Mouse (Mus musculus) heart, postnatal 0 days (tissue): Measurements from ENCODE around the gene Macf1. TPM values are rescaled to one million over a fixed set of nuclear protein-coding genes. Genes with fewer than 3 reads are reported as not detected.

Experiments used
- ATAC-seq: fragments of 200-750 bp; cut with Nextera tagmentation; 2 replicates; pipeline ENCODE4 v1.8.0; 2017; ENCODE audit warnings: low read depth, moderate number of reproducible peaks, moderate library complexity; ENCODE audit not compliant: insufficient read depth
- DNase-seq: peaks from one replicate; pipeline ENCODE4 v3.0.0-alpha.2; 2016; ENCODE audit warnings: low spot score
- H3K27ac ChIP-seq: fragments of 300-500 bp; sonication (generic); 2 replicates; pipeline ENCODE4 v1.5.1; 2014; ENCODE audit warnings: low read depth, mild to moderate bottlenecking
- H3K27me3 ChIP-seq: fragments of 300-500 bp; sonication (generic); 2 replicates; pipeline ENCODE4 v1.6.1; 2014; ENCODE audit warnings: low read length, mixed read lengths; ENCODE audit not compliant: control insufficient read depth, insufficient read depth
- H3K36me3 ChIP-seq: fragments of 300-500 bp; sonication (generic); replicated peaks from 2 replicates; pipeline ENCODE4 v1.6.1; 2014; ENCODE audit warnings: low read length, mixed read lengths; ENCODE audit not compliant: control insufficient read depth, insufficient read depth
- H3K4me1 ChIP-seq: fragments of 300-500 bp; sonication (generic); 2 replicates; pipeline ENCODE4 v1.6.1; 2014; ENCODE audit warnings: antibody characterized with exemption; ENCODE audit not compliant: control insufficient read depth, insufficient read depth
- H3K4me2 ChIP-seq: fragments of 300-500 bp; sonication (generic); 2 replicates; pipeline ENCODE4 v1.6.1; 2014; ENCODE audit warnings: low read depth, mild to moderate bottlenecking, low read length, moderate library complexity
- H3K4me3 ChIP-seq: fragments of 300-500 bp; sonication (generic); 2 replicates; pipeline ENCODE4 v1.5.1; 2014; ENCODE audit warnings: low read depth, low read length
- H3K9ac ChIP-seq: fragments of 300-500 bp; sonication (generic); replicated peaks from 2 replicates; pipeline ENCODE4 v1.6.1; 2014; ENCODE audit warnings: low read depth, low read length, mixed read lengths
- H3K9me3 ChIP-seq: fragments of 300-500 bp; sonication (generic); replicated peaks from 2 replicates; pipeline ENCODE4 v1.6.1; 2016; ENCODE audit warnings: low read length; ENCODE audit not compliant: control insufficient read depth
- CTCF ChIP-seq: IDR thresholded peaks from 2 replicates; pipeline ENCODE4 v1.5.1; 2016; ENCODE audit warnings: antibody characterized with exemption, control low read depth, low read depth
- EP300 ChIP-seq: IDR thresholded peaks from 2 replicates; pipeline ENCODE4 v1.6.1; 2016; ENCODE audit warnings: antibody characterized with exemption, low read depth
- WGBS: fragments of 180-500 bp; shearing (Covaris S2); extraction: QIAGEN DNeasy Blood & Tissue Kit; methylation state at CpG from one replicate; pipeline ENCODE4 v1.1.7; 2014; 5-methylcytosine and 5-hydroxymethylcytosine counted together
- polyA plus RNA-seq: library from polyadenylated mRNA; unstranded; fragments of >200 nt; fragmentation: Nextera tagmentation; extraction: Ambion mirVana; gene quantifications from 2 replicates; pipeline ENCODE4 v1.2.1, GENCODE M21; 2015
- total RNA-seq: library from RNA; depleted of rRNA; stranded (reverse); fragments of >200 nt; gene quantifications from 2 replicates; pipeline ENCODE4 v1.2.3, GENCODE M21; 2014; ENCODE audit warnings: low replicate concordance

Macf1 gene
- total and polyA plus RNA-seq, 2 experiments from 2014 or later = 41.4 to 236 TPM

DNA sequence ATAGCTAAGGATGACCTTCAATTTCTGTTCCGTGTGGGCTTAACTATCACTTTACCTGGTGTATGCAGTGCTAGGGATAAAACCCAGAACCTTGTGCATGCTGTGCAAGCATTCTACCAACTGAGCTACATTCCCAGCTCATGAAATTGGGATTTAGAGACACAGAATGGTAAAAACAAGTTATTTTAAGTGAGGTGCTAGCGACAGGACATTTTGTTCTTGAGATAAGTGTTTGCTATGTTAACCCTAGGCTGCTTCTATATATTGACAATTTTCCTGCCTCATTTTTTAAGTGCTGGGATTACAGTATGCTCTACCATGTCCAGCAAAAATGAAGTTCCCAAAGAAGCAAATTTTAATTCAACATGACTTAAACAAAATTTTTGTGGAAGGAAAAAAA, 267.3 kb downstream of the Macf1 start:
- Histone ChIP-seq H3K36me3 (no peaks in the 10 kb centered on the region), H3K27me3 (no peaks in the 10 kb centered on the region), H3K4me3 (no peak overlapping the region), H3K9me3 (no peaks in the 10 kb centered on the region), H3K4me1 (peaks cover 33% of the 10 kb centered on the region), H3K9ac (no peak overlapping the region), H3K4me2 (no peak overlapping the region), H3K27ac (peak overlapping the region; percentile 64)
- 49% methylated on average over 2 of the region's 2 CpGs for WGBS
- no peak for DNase-seq
- TF ChIP-seq CTCF (no peak), EP300 (peak; percentile 56; the same call in 1 of the 2 replicates)
- ATAC-seq = no peak

DNA sequence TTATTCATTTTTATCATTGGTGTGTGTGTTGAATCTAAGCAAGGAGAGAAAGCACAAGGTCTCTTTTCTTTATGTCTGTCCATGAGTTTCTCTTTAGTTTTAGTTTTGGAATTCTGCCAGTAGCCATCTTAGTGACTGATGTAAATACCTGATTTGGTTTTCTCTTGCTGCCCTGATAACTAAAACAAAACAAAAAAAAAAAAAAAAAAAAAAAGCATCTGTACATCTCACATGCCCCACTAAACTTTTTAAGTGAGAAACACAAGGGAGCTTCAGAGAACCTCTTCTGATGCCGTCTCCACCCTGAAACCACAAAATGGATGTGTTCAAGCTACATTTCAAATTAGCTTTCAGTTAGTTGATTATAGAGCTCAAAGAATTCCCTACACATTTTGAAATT, 268.6 kb downstream of the Macf1 start:
- no peaks in the 10 kb centered on the region for H3K9me3 ChIP-seq
- DNase-seq = no peak
- H3K4me3 ChIP-seq = no peak overlapping the region
- H3K9ac ChIP-seq = no peak overlapping the region
- TF ChIP-seq CTCF (no peak), EP300 (no peak)
- ATAC-seq = no peak
- no peak overlapping the region for H3K4me2 ChIP-seq
- 87% methylated on average over 1 of the region's 1 CpGs for WGBS
- no peaks in the 10 kb centered on the region for H3K36me3 ChIP-seq
- H3K27me3 ChIP-seq = no peaks in the 10 kb centered on the region
- H3K4me1 ChIP-seq = peaks cover 35% of the 10 kb centered on the region
- H3K27ac ChIP-seq = peak overlapping the region; percentile 64

DNA sequence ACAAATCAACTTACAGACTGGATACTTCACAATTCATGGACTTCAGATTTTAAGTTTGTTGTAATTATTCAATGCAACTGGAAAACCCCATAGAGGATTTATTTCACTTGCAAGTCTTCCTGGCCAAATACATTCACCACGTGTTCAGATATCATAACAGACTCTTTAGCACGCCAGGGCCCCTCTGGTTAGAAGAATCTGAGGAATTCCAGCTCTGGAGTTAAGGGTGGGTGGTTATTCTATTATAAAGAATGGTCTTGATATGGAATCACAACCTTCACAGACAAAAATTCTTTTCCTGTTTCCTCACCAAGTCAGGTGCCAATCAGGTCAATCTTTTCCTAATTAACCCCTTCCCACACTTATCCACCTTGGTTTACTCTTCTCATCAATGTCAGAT, 270.3 kb downstream of the Macf1 start:
- Histone ChIP-seq H3K36me3 (0 out of 2 replicates have a peak, but pooled peaks cover 4% of the 10 kb centered on the region), H3K4me3 (no peak overlapping the region), H3K27me3 (no peaks in the 10 kb centered on the region), H3K27ac (peak overlapping the region; percentile 99), H3K9me3 (no peaks in the 10 kb centered on the region), H3K9ac (no peak overlapping the region), H3K4me2 (0 out of 2 replicates have a peak overlapping the region, but pooled peaks have one; percentile 6), H3K4me1 (peaks cover 49% of the 10 kb centered on the region)
- ATAC-seq (no peak), DNase-seq (peak; percentile 38)
- no peak for TF ChIP-seq EP300
- no peak for TF ChIP-seq CTCF
- WGBS = 18% methylated on average over 2 of the region's 2 CpGs

DNA sequence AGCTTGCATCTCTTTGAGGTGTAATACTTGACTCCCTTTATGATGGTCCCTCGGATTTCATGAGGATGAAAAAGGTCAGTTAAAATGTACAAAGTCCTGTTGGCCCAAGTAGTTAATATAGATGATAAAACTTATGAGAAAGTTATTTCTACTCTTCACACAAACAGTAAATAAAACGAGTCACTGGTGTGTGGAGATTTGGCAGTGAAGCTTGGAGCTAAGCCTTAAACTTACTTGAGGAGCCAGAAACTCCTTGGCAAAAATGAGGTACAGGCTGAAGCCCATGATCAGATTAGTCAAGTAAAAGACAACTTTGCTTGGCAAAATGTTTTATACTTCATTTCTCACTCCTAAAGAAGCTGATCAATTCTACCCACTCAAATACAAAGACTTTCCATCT, 271.2 kb downstream of the Macf1 start:
- Histone ChIP-seq H3K27me3 (no peaks in the 10 kb centered on the region), H3K4me2 (peak overlapping the region; percentile 85), H3K4me1 (peaks cover 58% of the 10 kb centered on the region), H3K9me3 (no peaks in the 10 kb centered on the region), H3K27ac (peak overlapping the region; percentile 99), H3K9ac (no peak overlapping the region), H3K4me3 (no peak overlapping the region), H3K36me3 (0 out of 2 replicates have a peak, but pooled peaks cover 7% of the 10 kb centered on the region)
- 41% methylated on average over 2 of the region's 2 CpGs for WGBS
- no peak for DNase-seq
- no peak for ATAC-seq
- TF ChIP-seq CTCF (no peak), EP300 (no peak)

DNA sequence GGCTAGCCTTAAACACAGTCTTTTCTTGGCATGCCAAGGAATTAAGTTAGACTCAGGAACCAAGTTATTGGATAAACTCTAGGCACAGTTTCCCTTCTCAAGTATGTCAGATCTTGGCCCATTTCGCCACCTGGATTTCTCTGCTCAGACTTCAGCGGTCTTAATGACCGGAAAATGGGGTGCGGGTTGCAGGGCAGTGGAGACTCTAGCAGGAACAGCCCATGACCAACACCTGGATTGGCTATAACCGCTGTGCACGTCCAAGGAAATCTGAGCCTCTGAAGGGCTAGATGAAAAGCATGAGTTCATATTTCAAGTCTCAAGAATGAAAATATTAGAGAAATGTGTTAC, 271.7 kb downstream of the Macf1 start:
- peak overlapping the region; percentile 85 for H3K4me2 ChIP-seq
- DNase-seq (no peak), ATAC-seq (no peak)
- peaks cover 10% of the 10 kb centered on the region; the same call in 1 of the 2 replicates for H3K36me3 ChIP-seq
- peak overlapping the region; percentile 76 for H3K4me3 ChIP-seq
- peak overlapping the region; percentile 99 for H3K27ac ChIP-seq
- no peaks in the 10 kb centered on the region for H3K9me3 ChIP-seq
- peak overlapping the region; percentile 83 for H3K9ac ChIP-seq
- 7% methylated on average over 6 of the region's 6 CpGs for WGBS
- H3K27me3 ChIP-seq = no peaks in the 10 kb centered on the region
- H3K4me1 ChIP-seq = peaks cover 63% of the 10 kb centered on the region
- TF ChIP-seq CTCF = no peak
- no peak for TF ChIP-seq EP300
